Mouse (Mus musculus) embryonic fibroblast, embryonic 13.5 days (primary cell): ENCODE measurements around the gene Fbxo33.

Experiments
- CTCF ChIP-seq: IDR thresholded peaks from 2 replicates; pipeline ENCODE4 v1.5.1; 2011; ENCODE audit warnings: mild to moderate bottlenecking, control low read depth, low read length, moderate library complexity, borderline replicate concordance; ENCODE audit not compliant: insufficient read depth
- POLR2A ChIP-seq: IDR thresholded peaks from 2 replicates; pipeline ENCODE4 v1.6.1; 2011; ENCODE audit warnings: low read depth, mild to moderate bottlenecking, control low read depth, low read length, moderate library complexity

DNA sequence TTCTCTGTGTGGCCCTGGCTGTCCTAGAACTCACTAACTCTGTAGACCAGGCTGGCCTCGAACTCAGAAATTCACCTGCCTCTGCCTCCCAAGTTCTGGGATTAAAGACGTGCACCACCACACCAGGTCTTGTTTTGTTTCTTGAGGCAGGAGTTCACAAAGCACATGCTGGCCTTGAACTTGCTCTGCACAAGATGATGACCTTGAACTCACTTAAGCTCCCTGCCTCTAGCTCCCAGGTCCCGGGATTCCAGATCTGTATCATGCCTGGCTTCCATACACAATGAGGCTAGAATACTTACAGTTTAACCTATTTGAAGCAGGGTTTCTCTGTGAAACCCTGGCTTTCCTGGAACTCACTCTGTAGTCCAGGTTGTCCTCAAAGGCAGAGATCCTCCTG, 2.2 kb downstream of the Fbxo33 start:
- no peak for TF ChIP-seq CTCF
- no peak for TF ChIP-seq POLR2A
